ENCODE assay signal across 8 mouse cellular contexts in genomic region chr2:158570421-158571081, GRCm38 (mm10). TPM values are rescaled to one million over a fixed set of nuclear protein-coding genes. Genes with fewer than 3 reads are reported as not detected.
DNase-seq lines count a peak whose midpoint lies in the region; ATAC-seq lines count a peak whose summit lies in the region.

No protein-coding gene starts in this region.

- H3K4me1 ChIP-seq in forebrain, embryonic 16.5 days (replicated peaks; ENCODE audit: control insufficient read depth, insufficient read depth, low read length) = peaks cover 14% of the 10 kb centered on the region; the same call in 1 of the 2 replicates
- peaks cover 18% of the 10 kb centered on the region for H3K4me1 ChIP-seq in midbrain, embryonic 14.5 days (ENCODE audit: control insufficient read depth, insufficient read depth, low read length)

- H3K27ac ChIP-seq in forebrain, embryonic 16.5 days (ENCODE audit: low read length) = peak overlapping the region; percentile 6; the same call in 1 of the 2 replicates
- H3K27ac ChIP-seq in midbrain, embryonic 14.5 days (replicated peaks; ENCODE audit: low read depth, low read length) = 0 out of 2 replicates have a peak overlapping the region, but pooled peaks have one; percentile 27

- intact Hi-C loops in left cerebral cortex, postnatal 36 days (cut with DNase I) = no loop called here
- intact Hi-C loops in left cerebral cortex, postnatal 14 days (cut with DNase I) = no loop called here

- H3K4me3 ChIP-seq in forebrain, embryonic 16.5 days (replicated peaks; ENCODE audit: low read length) = no peak overlapping the region
- H3K4me3 ChIP-seq in midbrain, embryonic 14.5 days (replicated peaks; ENCODE audit: low read depth, low read length) = no peak overlapping the region

- H3K36me3 ChIP-seq in forebrain, embryonic 16.5 days (ENCODE audit: control insufficient read depth, insufficient read depth) = no peaks in the 10 kb centered on the region
- H3K36me3 ChIP-seq in midbrain, embryonic 14.5 days (ENCODE audit: control insufficient read depth, insufficient read depth, low read length) = no peaks in the 10 kb centered on the region

- WGBS in forebrain, embryonic 16.5 days = 19% methylated on average over 13 of the region's 13 CpGs
- WGBS in midbrain, embryonic 14.5 days = 22% methylated on average over 13 of the region's 13 CpGs

- H3K9ac ChIP-seq in forebrain, embryonic 16.5 days (replicated peaks; ENCODE audit: low read depth, low read length) = no peak overlapping the region
- H3K9ac ChIP-seq in midbrain, embryonic 14.5 days (replicated peaks; ENCODE audit: low read length) = no peak overlapping the region

- ATAC-seq in forebrain, embryonic 16.5 days = no peak
- ATAC-seq in midbrain, embryonic 14.5 days (ENCODE audit: low FRiP score, low TSS enrichment) = no peak; the same call in 1 of the 2 replicates

- peak; percentile 31 for DNase-seq in A20 (ENCODE audit: low read depth, low spot score)
- peak; percentile 85 for DNase-seq in R1 (ENCODE audit: low read depth, low spot score)
- peak; percentile 70 to 82 for DNase-seq in kidney, postnatal 25 days
- peak; percentile 68 for DNase-seq in midbrain, embryonic 14.5 days
- no peak for DNase-seq in left cerebral cortex, postnatal 36 days (ENCODE audit: low spot score in 2 of 2)
- no peak for DNase-seq in left cerebral cortex, postnatal 14 days (ENCODE audit: low spot score in 2 of 2)
- DNase-seq in urinary bladder, postnatal 4 days (ENCODE audit: low spot score in 2 of 2) = no peak

- no peaks in the 10 kb centered on the region for H3K27me3 ChIP-seq in forebrain, embryonic 16.5 days (replicated peaks; ENCODE audit: control insufficient read depth, insufficient read depth, low read length)
- no peaks in the 10 kb centered on the region for H3K27me3 ChIP-seq in midbrain, embryonic 14.5 days (ENCODE audit: control insufficient read depth, insufficient read depth, low read length)

- no peak overlapping the region for H3K4me2 ChIP-seq in forebrain, embryonic 16.5 days (ENCODE audit: low read length)
- 0 out of 2 replicates have a peak overlapping the region, but pooled peaks have one; percentile 28 for H3K4me2 ChIP-seq in midbrain, embryonic 14.5 days (ENCODE audit: low read length)

- no peaks in the 10 kb centered on the region for H3K9me3 ChIP-seq in forebrain, embryonic 16.5 days (ENCODE audit: control insufficient read depth, low read length)
- no peaks in the 10 kb centered on the region for H3K9me3 ChIP-seq in midbrain, embryonic 14.5 days (ENCODE audit: control insufficient read depth, low read length)

RNA-seq across cellular contexts. Expression of gene Slc32a1, which starts 40.0 kb away (rescaled TPM):
- polyA plus RNA-seq in forebrain, embryonic 16.5 days (2015; fragmentation: Nextera tagmentation; extraction: Ambion mirVana) = 5.9 and 7.7 TPM in 2 replicates
- polyA plus RNA-seq in midbrain, embryonic 14.5 days (2014; fragmentation: Nextera tagmentation; extraction: Ambion mirVana) = 7.6 and 8.6 TPM in 2 replicates
- 10 to 100 TPM; 95.4 to 97.9 TPM for total RNA-seq in left cerebral cortex, postnatal 36 days (2021)
- total RNA-seq in left cerebral cortex, postnatal 14 days (2021) = 10 to 100 TPM; 89.6 to 100.0 TPM

RNA-seq across cellular contexts. Expression of gene Actr5, which starts 54.1 kb away (rescaled TPM):
- polyA plus RNA-seq in forebrain, embryonic 16.5 days (2015; fragmentation: Nextera tagmentation; extraction: Ambion mirVana) = 11.3 and 12.3 TPM in 2 replicates
- 13.9 and 14.8 TPM in 2 replicates for polyA plus RNA-seq in midbrain, embryonic 14.5 days (2014; fragmentation: Nextera tagmentation; extraction: Ambion mirVana)
- total RNA-seq in left cerebral cortex, postnatal 36 days (2021) = 10 to 100 TPM; 12.1 to 13.1 TPM
- 10 to 100 TPM in 1 of 2 experiments, 1 to 10 TPM in 1; 9.1 to 10.1 TPM for total RNA-seq in left cerebral cortex, postnatal 14 days (2021)

RNA-seq across cellular contexts. Expression of gene Arhgap40, which starts 58.0 kb away (rescaled TPM):
- 0.94 TPM in 1 of 2 replicates, not detected in the other for polyA plus RNA-seq in forebrain, embryonic 16.5 days (2015; fragmentation: Nextera tagmentation; extraction: Ambion mirVana)
- 0.57 and 0.87 TPM in 2 replicates for polyA plus RNA-seq in midbrain, embryonic 14.5 days (2014; fragmentation: Nextera tagmentation; extraction: Ambion mirVana)
- total RNA-seq in left cerebral cortex, postnatal 36 days (2021) = not detected
- total RNA-seq in left cerebral cortex, postnatal 14 days (2021) = not detected

Comparison
In these comparisons a context has a peak if more than half of its experiments do, and no peak if none do; other contexts are left out.
1. DNase-seq: peak in A20 (single experiment), R1 (single experiment), kidney, postnatal 25 days (2 of 2) and midbrain, embryonic 14.5 days (single experiment); none in left cerebral cortex, postnatal 36 days (0 of 2), left cerebral cortex, postnatal 14 days (0 of 2) and urinary bladder, postnatal 4 days (0 of 2).